Mouse (Mus musculus): ENCODE measurements around the gene Hsd17b6.

GRCm38 (mm10) chr10:128049741-128050140 lies 42.3 kb upstream of the Hsd17b6 start:
- TF ChIP-seq POLR2A (IDR thresholded peaks at IDR 0.05; ENCODE audit: insufficient read depth, low read length) (no peak), CTCF (IDR thresholded peaks at IDR 0.05; ENCODE audit: low read depth, low read length) (no peak), EP300 (IDR thresholded peaks at IDR 0.05; ENCODE audit: insufficient read depth, low read depth, low read length) (no peak)

Measured in ES-Bruce4 (cell line).